Mouse (Mus musculus) liver, embryonic 14.5 days (tissue): ENCODE measurements around the gene Bcl2.

Experiments used
- CTCF ChIP-seq: IDR thresholded peaks from 2 replicates; pipeline ENCODE4 v1.5.1; 2016; ENCODE audit warnings: antibody characterized with exemption, low read depth, control low read depth
- EP300 ChIP-seq: IDR thresholded peaks from 2 replicates; pipeline ENCODE4 v1.6.1; 2016; ENCODE audit warnings: antibody characterized with exemption, low read depth

DNA sequence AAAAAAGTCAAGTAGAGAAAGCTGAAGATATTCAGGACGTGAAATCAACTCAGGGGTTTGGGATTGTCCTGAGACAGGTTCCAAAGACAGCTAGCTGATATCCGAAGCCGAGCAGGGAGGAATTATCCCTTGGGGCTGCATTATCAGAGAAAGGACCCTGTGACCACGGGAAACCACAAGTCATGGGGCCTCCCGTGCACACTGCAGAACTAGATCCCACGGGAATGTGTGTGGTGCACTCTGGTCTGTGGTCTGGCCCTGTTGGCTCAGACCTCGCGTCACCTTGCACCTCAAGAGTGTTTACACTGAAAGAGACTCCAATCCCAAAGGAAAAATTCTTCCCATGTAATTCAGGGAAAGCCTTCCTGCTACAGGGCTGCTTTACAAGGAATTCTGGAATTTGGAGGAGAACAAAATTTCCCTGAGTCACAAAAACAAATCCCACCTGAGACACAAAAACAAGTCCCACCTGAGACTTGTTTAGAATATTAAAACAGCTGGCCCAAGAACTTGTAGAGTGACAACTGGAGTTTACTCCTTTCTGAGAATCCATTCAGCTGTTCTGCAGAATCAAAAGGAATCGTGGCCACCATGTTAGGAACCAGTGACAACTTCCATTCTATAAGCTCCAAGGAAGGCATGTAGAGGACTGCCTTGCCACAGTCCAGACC, 158.4 kb downstream of the Bcl2 start:
- TF ChIP-seq EP300: no peak
- TF ChIP-seq CTCF: no peak
